In genomic region chr8:84188671-84189070, GRCm38 (mm10) we compare ENCODE assay signal across 22 mouse cellular contexts. TPM values are rescaled to one million over a fixed set of nuclear protein-coding genes. Genes with fewer than 3 reads are reported as not detected.
DNase-seq lines count a peak whose midpoint lies in the region; ATAC-seq and TF ChIP-seq lines count a peak whose summit lies in the region.
"Had no signal": no experiment of that assay in that cellular context is flagged by ENCODE, and none has a peak within 500 bp of the region (broad histone marks: within the 10 kb centered on the region; RNA-seq: fewer than 3 reads in every experiment).

No protein-coding gene starts in this region.

- H3K27ac ChIP-seq in heart, embryonic 16.5 days (ENCODE audit: low read length) = peak overlapping the region; percentile 5; the same call in 1 of the 2 replicates
- H3K27ac ChIP-seq in heart, embryonic 12.5 days (ENCODE audit: poor library complexity, severe bottlenecking) = no peak overlapping the region
- peak overlapping the region; percentile 98 for H3K27ac ChIP-seq in brown adipose tissue, adult 24 weeks (replicated peaks; ENCODE audit: low read depth, low read length)
- H3K27ac ChIP-seq: hindbrain, embryonic 15.5 days; intestine, embryonic 15.5 days; liver, embryonic 14.5 days; midbrain, embryonic 13.5 days; neural tube, embryonic 12.5 days had no signal

- H3K36me3 ChIP-seq in heart, embryonic 16.5 days (ENCODE audit: control insufficient read depth, insufficient read depth) = no peaks in the 10 kb centered on the region
- H3K36me3 ChIP-seq in heart, embryonic 12.5 days = no peaks in the 10 kb centered on the region
- no peaks in the 10 kb centered on the region for H3K36me3 ChIP-seq in E14TG2a.4 (ENCODE audit: insufficient read depth, low read length)
- H3K36me3 ChIP-seq: embryonic facial prominence, embryonic 15.5 days; G1E; hindbrain, embryonic 15.5 days; intestine, embryonic 15.5 days; midbrain, embryonic 13.5 days; neural tube, embryonic 12.5 days had no signal

- no peaks in the 10 kb centered on the region; the same call in 1 of the 2 replicates for H3K9me3 ChIP-seq in heart, embryonic 16.5 days (replicated peaks; ENCODE audit: control insufficient read depth, low read length)
- H3K9me3 ChIP-seq in heart, embryonic 12.5 days (replicated peaks) = no peaks in the 10 kb centered on the region
- no peaks in the 10 kb centered on the region for H3K9me3 ChIP-seq in E14TG2a.4 (ENCODE audit: low read length)
- H3K9me3 ChIP-seq: embryonic facial prominence, embryonic 15.5 days; G1E; hindbrain, embryonic 15.5 days; intestine, embryonic 15.5 days; midbrain, embryonic 13.5 days; neural tube, embryonic 12.5 days had no signal

- no peak for TF ChIP-seq CTCF in E14TG2a.4 (conservative IDR thresholded peaks at IDR 0.05; ENCODE audit: low read length)

- H3K27me3 ChIP-seq in heart, embryonic 16.5 days (ENCODE audit: control insufficient read depth, insufficient read depth, low read length) = no peaks in the 10 kb centered on the region
- no peaks in the 10 kb centered on the region for H3K27me3 ChIP-seq in heart, embryonic 12.5 days (replicated peaks)
- H3K27me3 ChIP-seq in E14TG2a.4 (ENCODE audit: insufficient read depth, low read length) = no peaks in the 10 kb centered on the region
- H3K27me3 ChIP-seq: embryonic facial prominence, embryonic 15.5 days; intestine, embryonic 15.5 days had no signal

- WGBS in heart, embryonic 16.5 days = 75% methylated on average over 10 of the region's 10 CpGs
- WGBS in heart, embryonic 12.5 days = 86% methylated on average over 10 of the region's 10 CpGs

- no peak overlapping the region for H3K4me2 ChIP-seq in heart, embryonic 16.5 days (ENCODE audit: low read depth, low read length)
- H3K4me2 ChIP-seq in heart, embryonic 12.5 days = no peak overlapping the region
- H3K4me2 ChIP-seq: embryonic facial prominence, embryonic 15.5 days; hindbrain, embryonic 15.5 days; intestine, embryonic 15.5 days; midbrain, embryonic 13.5 days; neural tube, embryonic 12.5 days had no signal

- no peak overlapping the region for H3K4me3 ChIP-seq in heart, embryonic 16.5 days (ENCODE audit: low read length)
- H3K4me3 ChIP-seq in heart, embryonic 12.5 days = no peak overlapping the region
- peak overlapping the region; percentile 68 for H3K4me3 ChIP-seq in E14TG2a.4 (replicated peaks; ENCODE audit: low read length)
- H3K4me3 ChIP-seq in brown adipose tissue, adult 24 weeks (ENCODE audit: insufficient read depth, low read depth, low read length) = no peak overlapping the region
- H3K4me3 ChIP-seq: embryonic facial prominence, embryonic 15.5 days; hindbrain, embryonic 15.5 days; intestine, embryonic 15.5 days; midbrain, embryonic 13.5 days; neural tube, embryonic 12.5 days had no signal

- no peak overlapping the region for H3K9ac ChIP-seq in heart, embryonic 16.5 days (ENCODE audit: low read length)
- no peak overlapping the region for H3K9ac ChIP-seq in heart, embryonic 12.5 days
- H3K9ac ChIP-seq: embryonic facial prominence, embryonic 15.5 days; hindbrain, embryonic 15.5 days; intestine, embryonic 15.5 days; liver, embryonic 14.5 days; midbrain, embryonic 13.5 days; neural tube, embryonic 12.5 days had no signal

- DNase-seq in lung, postnatal 4 days = peak; percentile 28 to 68
- no peak for DNase-seq in urinary bladder, postnatal 36 days (ENCODE audit: low spot score in 2 of 2)
- no peak for DNase-seq in adrenal gland, adult 2 months
- DNase-seq: adrenal gland, postnatal 25 days; cerebellum, adult 11-12 months; cerebellum, postnatal 25 days; embryo, embryonic 11 days; heart, postnatal 14 days; thymus, postnatal 4 days had no signal

- no peak for ATAC-seq in heart, embryonic 16.5 days (replicated peaks; ENCODE audit: extremely low read depth, insufficient read depth, low FRiP score)
- ATAC-seq in heart, embryonic 12.5 days (ENCODE audit: insufficient number of reproducible peaks, low FRiP score) = no peak
- ATAC-seq: forebrain, embryonic 16.5 days; intestine, embryonic 15.5 days; midbrain, embryonic 13.5 days had no signal

- H3K4me1 ChIP-seq in heart, embryonic 16.5 days (ENCODE audit: control insufficient read depth, insufficient read depth, low read length) = peaks cover 28% of the 10 kb centered on the region
- H3K4me1 ChIP-seq in heart, embryonic 12.5 days (replicated peaks) = peaks cover 32% of the 10 kb centered on the region
- H3K4me1 ChIP-seq in E14TG2a.4 (replicated peaks; ENCODE audit: low read depth, low read length) = peaks cover 80% of the 10 kb centered on the region
- peaks cover 6% of the 10 kb centered on the region; the same call in 1 of the 2 replicates for H3K4me1 ChIP-seq in brown adipose tissue, adult 24 weeks (ENCODE audit: control insufficient read depth, insufficient read depth, insufficient read length, low read length)

RNA-seq across cellular contexts. Expression of gene Nanos3, which starts 3.7 kb away (rescaled TPM):
- 1.5 and 1.6 TPM in 2 replicates for polyA plus RNA-seq in heart, embryonic 16.5 days (2015; fragmentation: Nextera tagmentation; extraction: Ambion mirVana)
- polyA plus RNA-seq in heart, embryonic 12.5 days (2016; fragmentation: Nextera tagmentation; extraction: Ambion mirVana) = 1.7 and 3.0 TPM in 2 replicates
- polyA plus RNA-seq in brown adipose tissue, adult 24 weeks (2012; ENCODE audit: insufficient read depth, insufficient read length, missing spikeins) = not detected in 2 replicates
- 1 to 10 TPM; 1.1 to 1.3 TPM for total RNA-seq in adrenal gland, adult 2 months (2021)
- polyA plus RNA-seq in adrenal gland, adult 2 months (2012; rRNA removed) = 0.36 and 1.0 TPM in 2 replicates
- total RNA-seq: G1E; megakaryocyte, adult 5-6 weeks had no signal
- polyA plus RNA-seq: G1E had no signal

RNA-seq across cellular contexts. Expression of gene 4930432K21Rik, which starts 40.8 kb away (rescaled TPM):
- polyA plus RNA-seq in heart, embryonic 16.5 days (2015; fragmentation: Nextera tagmentation; extraction: Ambion mirVana) = 1.2 and 1.3 TPM in 2 replicates
- polyA plus RNA-seq in heart, embryonic 12.5 days (2016; fragmentation: Nextera tagmentation; extraction: Ambion mirVana) = 1.00 and 1.1 TPM in 2 replicates
- 0.79 TPM in 1 of 2 replicates, not detected in the other for polyA plus RNA-seq in brown adipose tissue, adult 24 weeks (2012; ENCODE audit: insufficient read depth, insufficient read length, missing spikeins)
- under 1 TPM; 0.17 to 0.35 TPM for total RNA-seq in adrenal gland, adult 2 months (2021)
- polyA plus RNA-seq in adrenal gland, adult 2 months (2012; rRNA removed) = 0.44 and 0.48 TPM in 2 replicates

RNA-seq across cellular contexts. Expression of gene Cc2d1a, which starts 40.9 kb away (rescaled TPM):
- polyA plus RNA-seq in heart, embryonic 16.5 days (2015; fragmentation: Nextera tagmentation; extraction: Ambion mirVana) = 14.8 and 15.4 TPM in 2 replicates
- 17.7 and 18.1 TPM in 2 replicates for polyA plus RNA-seq in heart, embryonic 12.5 days (2016; fragmentation: Nextera tagmentation; extraction: Ambion mirVana)
- 6.8 and 7.1 TPM in 2 replicates for polyA plus RNA-seq in brown adipose tissue, adult 24 weeks (2012; ENCODE audit: insufficient read depth, insufficient read length, missing spikeins)
- total RNA-seq in adrenal gland, adult 2 months (2021) = 10 to 100 TPM; 28.5 to 39.0 TPM
- polyA plus RNA-seq in adrenal gland, adult 2 months (2012; rRNA removed) = 35.8 and 37.1 TPM in 2 replicates

RNA-seq across cellular contexts. Expression of gene Zswim4, which starts 48.2 kb away (rescaled TPM):
- polyA plus RNA-seq in heart, embryonic 16.5 days (2015; fragmentation: Nextera tagmentation; extraction: Ambion mirVana) = 8.4 and 9.9 TPM in 2 replicates
- polyA plus RNA-seq in heart, embryonic 12.5 days (2016; fragmentation: Nextera tagmentation; extraction: Ambion mirVana) = 12.9 and 13.7 TPM in 2 replicates
- 2.7 and 2.8 TPM in 2 replicates for polyA plus RNA-seq in brown adipose tissue, adult 24 weeks (2012; ENCODE audit: insufficient read depth, insufficient read length, missing spikeins)
- 10 to 100 TPM; 31.4 to 55.6 TPM for total RNA-seq in adrenal gland, adult 2 months (2021)
- 66.3 and 76.1 TPM in 2 replicates for polyA plus RNA-seq in adrenal gland, adult 2 months (2012; rRNA removed)

Comparison
In these comparisons a context has a peak if more than half of its experiments do, and no peak if none do; other contexts are left out.
1. DNase-seq: peak in lung, postnatal 4 days (2 of 2); none in urinary bladder, postnatal 36 days (0 of 2) and adrenal gland, adult 2 months (single experiment).